Mouse (Mus musculus) intestine, embryonic 14.5 days (tissue): Measurements from ENCODE around the gene Susd2. TPM values are rescaled to one million over a fixed set of nuclear protein-coding genes. Genes with fewer than 3 reads are reported as not detected.

Experiments used
- ATAC-seq: fragments of 200-750 bp; cut with Nextera tagmentation; replicated peaks from 2 replicates; pipeline ENCODE4 v1.8.0; 2017; ENCODE audit warnings: low read depth, moderate number of reproducible peaks, moderate TSS enrichment, moderate library complexity; ENCODE audit not compliant: low FRiP score, low TSS enrichment
- DNase-seq: peaks from one replicate; pipeline ENCODE4 v3.0.0-alpha.2; 2018; ENCODE audit warnings: low spot score
- H3K27ac ChIP-seq: fragments of 300-500 bp; sonication (generic); 2 replicates; pipeline ENCODE4 v1.5.1; 2014; ENCODE audit warnings: low read depth, mild to moderate bottlenecking, control low read depth
- H3K27me3 ChIP-seq: fragments of 300-500 bp; sonication (generic); replicated peaks from 2 replicates; pipeline ENCODE4 v1.6.1; 2014; ENCODE audit warnings: low read length, control low read depth; ENCODE audit not compliant: control insufficient read depth, insufficient read depth
- H3K36me3 ChIP-seq: fragments of 300-500 bp; sonication (generic); 2 replicates; pipeline ENCODE4 v1.6.1; 2014; ENCODE audit warnings: low read length, control low read depth; ENCODE audit not compliant: control insufficient read depth, insufficient read depth
- H3K4me1 ChIP-seq: fragments of 300-500 bp; sonication (generic); replicated peaks from 2 replicates; pipeline ENCODE4 v1.6.1; 2014; ENCODE audit warnings: low read length, control low read depth, mixed read lengths; ENCODE audit not compliant: control insufficient read depth, insufficient read depth
- H3K4me2 ChIP-seq: fragments of 300-500 bp; sonication (generic); 2 replicates; pipeline ENCODE4 v1.6.1; 2014; ENCODE audit warnings: low read length
- H3K4me3 ChIP-seq: fragments of 300-500 bp; sonication (generic); 2 replicates; pipeline ENCODE4 v1.5.1; 2014; ENCODE audit warnings: low read depth, low read length, control low read depth, mixed read lengths
- H3K9ac ChIP-seq: fragments of 300-500 bp; sonication (generic); 2 replicates; pipeline ENCODE4 v1.6.1; 2014; ENCODE audit warnings: mild to moderate bottlenecking, low read length
- H3K9me3 ChIP-seq: fragments of 300-500 bp; sonication (generic); 2 replicates; pipeline ENCODE4 v1.6.1; 2016; ENCODE audit warnings: low read length, control low read depth; ENCODE audit not compliant: control insufficient read depth
- WGBS: fragments of 180-500 bp; shearing (Covaris S2); extraction: QIAGEN DNeasy Blood & Tissue Kit; methylation state at CpG from one replicate; pipeline ENCODE4 v1.1.7; 2014; 5-methylcytosine and 5-hydroxymethylcytosine counted together
- polyA plus RNA-seq: library from polyadenylated mRNA; unstranded; fragments of >200 nt; fragmentation: Nextera tagmentation; extraction: Ambion mirVana; gene quantifications from 2 replicates; pipeline ENCODE4 v1.2.1, GENCODE M21; 2014

The Susd2 gene
- polyA plus RNA-seq, 1 experiment from 2014 or later, result 13.0 TPM

GRCm38 (mm10) chr10:75649001-75649400 is 5.2 kb upstream of the Susd2 start:
- Histone ChIP-seq H3K4me3 (no peak overlapping the region), H3K27me3 (no peaks in the 10 kb centered on the region), H3K4me1 (peaks cover 2% of the 10 kb centered on the region; the same call in 1 of the 2 replicates), H3K27ac (no peak overlapping the region), H3K9ac (no peak overlapping the region), H3K4me2 (no peak overlapping the region), H3K9me3 (no peaks in the 10 kb centered on the region), H3K36me3 (peaks cover 88% of the 10 kb centered on the region)
- WGBS, result 84% methylated on average over 7 of the region's 7 CpGs
- DNase-seq (no peak), ATAC-seq (no peak)

GRCm38 (mm10) chr10:75648091-75648490 is 4.3 kb upstream of the Susd2 start:
- Histone ChIP-seq H3K9me3 (no peaks in the 10 kb centered on the region), H3K27me3 (no peaks in the 10 kb centered on the region), H3K4me3 (no peak overlapping the region), H3K36me3 (peaks cover 79% of the 10 kb centered on the region), H3K4me2 (no peak overlapping the region), H3K4me1 (peaks cover 9% of the 10 kb centered on the region), H3K27ac (no peak overlapping the region), H3K9ac (no peak overlapping the region)
- 84% methylated on average over 6 of the region's 6 CpGs for WGBS
- DNase-seq, result no peak
- no peak for ATAC-seq

DNA sequence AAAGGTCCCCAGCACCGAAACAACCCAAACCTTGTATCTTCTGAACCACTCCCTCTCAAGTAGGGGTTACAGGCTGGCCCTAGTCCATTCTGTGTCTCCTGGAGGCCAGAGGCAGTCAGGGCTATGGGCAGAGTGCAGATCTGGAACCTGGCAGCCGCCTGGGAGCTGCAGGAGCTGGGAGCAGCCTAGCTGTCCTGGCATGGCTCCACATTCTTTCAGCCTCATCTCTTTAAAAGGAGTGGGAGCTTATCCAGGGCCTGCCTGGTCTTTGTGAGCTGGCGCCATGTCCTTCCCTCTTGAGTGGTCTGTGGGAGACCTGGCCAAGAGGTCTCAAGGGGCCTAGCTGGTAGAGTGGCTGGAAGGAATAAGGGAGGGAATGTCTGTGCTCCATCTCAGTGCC is 3.6 kb upstream of the Susd2 start:
- ATAC-seq, result no peak

DNA sequence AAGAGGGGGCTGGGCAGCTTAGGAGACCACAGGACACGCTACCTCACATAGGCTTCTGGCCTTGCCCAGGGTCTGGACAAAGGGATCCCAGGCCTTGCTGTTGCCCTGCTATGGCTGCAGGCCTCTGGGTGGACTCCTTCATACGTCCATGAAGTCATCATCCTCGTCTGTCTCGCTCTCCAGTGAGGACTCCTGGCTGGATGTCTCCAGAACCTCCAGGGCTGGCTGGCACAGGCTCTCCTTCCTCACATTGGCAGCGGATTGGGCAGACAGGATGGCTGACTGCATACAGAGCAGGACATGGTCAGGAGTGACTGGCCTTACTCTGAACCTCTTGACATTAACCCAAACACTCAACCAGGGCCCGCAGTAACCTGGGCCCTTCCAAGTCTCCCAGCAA is 2.6 kb upstream of the Susd2 start:
- H3K4me2 ChIP-seq, result no peak overlapping the region
- H3K9me3 ChIP-seq, result no peaks in the 10 kb centered on the region
- H3K27ac ChIP-seq, result no peak overlapping the region
- no peak overlapping the region for H3K4me3 ChIP-seq
- no peak overlapping the region for H3K9ac ChIP-seq
- WGBS, result 95% methylated on average over 6 of the region's 6 CpGs
- no peak for ATAC-seq
- DNase-seq, result no peak
- H3K27me3 ChIP-seq, result no peaks in the 10 kb centered on the region
- H3K4me1 ChIP-seq, result peaks cover 12% of the 10 kb centered on the region
- H3K36me3 ChIP-seq, result peaks cover 62% of the 10 kb centered on the region

More for the DNA sequence above, 3.6 kb upstream of the Susd2 start:
- no peak for DNase-seq
- Histone ChIP-seq H3K4me3 (no peak overlapping the region), H3K4me2 (no peak overlapping the region), H3K27ac (peak overlapping the region; percentile 54; the same call in 1 of the 2 replicates), H3K4me1 (peaks cover 12% of the 10 kb centered on the region), H3K36me3 (peaks cover 71% of the 10 kb centered on the region), H3K9ac (no peak overlapping the region), H3K9me3 (no peaks in the 10 kb centered on the region), H3K27me3 (no peaks in the 10 kb centered on the region)
- 79% methylated on average over 3 of the region's 3 CpGs for WGBS

DNA sequence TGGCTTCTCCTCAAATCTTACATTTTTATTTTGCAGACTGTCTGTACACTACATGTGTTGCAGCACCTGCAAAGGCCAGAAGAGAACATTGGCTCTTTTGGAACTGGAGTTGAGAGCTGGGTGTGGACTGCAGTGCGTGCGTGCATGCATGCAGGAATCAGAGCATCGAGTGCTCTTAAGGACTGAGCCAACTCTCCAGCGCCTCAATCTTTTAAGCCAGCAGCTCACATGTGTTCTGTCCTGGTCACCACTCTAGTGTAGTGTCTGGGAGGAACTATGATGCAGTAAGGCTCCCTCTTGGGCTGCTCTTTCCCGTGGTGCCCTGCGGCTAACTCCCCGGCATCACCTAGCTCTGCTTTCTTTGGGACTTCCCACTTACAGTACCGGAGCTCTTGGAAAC is 1.8 kb upstream of the Susd2 start:
- Histone ChIP-seq H3K9ac (no peak overlapping the region), H3K4me2 (no peak overlapping the region), H3K4me3 (no peak overlapping the region), H3K9me3 (no peaks in the 10 kb centered on the region), H3K36me3 (peaks cover 54% of the 10 kb centered on the region), H3K27ac (no peak overlapping the region), H3K27me3 (no peaks in the 10 kb centered on the region), H3K4me1 (peaks cover 12% of the 10 kb centered on the region)
- DNase-seq (no peak), ATAC-seq (no peak)
- WGBS, result 91% methylated on average over 8 of the region's 8 CpGs

DNA sequence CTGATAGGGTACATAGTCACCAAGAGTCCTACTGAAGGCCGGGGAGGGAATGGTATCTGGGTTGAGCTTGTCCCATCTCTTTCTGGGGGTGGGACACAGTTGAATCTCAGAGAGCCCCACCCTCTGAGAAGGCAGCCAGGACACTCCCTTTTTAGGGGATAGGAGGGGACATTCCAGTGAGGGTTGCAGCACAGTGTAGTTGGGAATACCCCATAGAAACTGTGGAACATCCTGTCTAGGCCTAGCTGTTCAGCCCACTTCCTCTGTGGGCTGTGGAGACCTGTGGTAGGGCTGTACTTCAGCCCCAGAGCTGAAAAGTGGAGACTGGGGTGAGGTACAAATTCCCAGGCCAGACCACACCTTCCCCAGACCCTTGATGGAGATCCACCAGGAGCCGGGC is 917 bp downstream of the Susd2 start:
- peaks cover 12% of the 10 kb centered on the region for H3K4me1 ChIP-seq

GRCm38 (mm10) chr10:75642436-75642835 is 1.4 kb downstream of the Susd2 start:
- ATAC-seq, result no peak
- H3K4me2 ChIP-seq, result no peak overlapping the region

More for the DNA sequence above, 917 bp downstream of the Susd2 start:
- Histone ChIP-seq H3K27me3 (no peaks in the 10 kb centered on the region), H3K4me2 (no peak overlapping the region), H3K9me3 (no peaks in the 10 kb centered on the region), H3K27ac (no peak overlapping the region), H3K36me3 (peaks cover 29% of the 10 kb centered on the region), H3K9ac (no peak overlapping the region), H3K4me3 (no peak overlapping the region)
- DNase-seq, result no peak
- no peak; the same call in 1 of the 2 replicates for ATAC-seq
- WGBS, result 67% methylated on average over 2 of the region's 2 CpGs

GRCm38 (mm10) chr10:75641721-75642222 is 2.0 kb downstream of the Susd2 start:
- ATAC-seq, result no peak

More at GRCm38 (mm10) chr10:75642436-75642835, 1.4 kb downstream of the Susd2 start:
- Histone ChIP-seq H3K4me3 (no peak overlapping the region), H3K4me1 (peaks cover 12% of the 10 kb centered on the region), H3K36me3 (peaks cover 24% of the 10 kb centered on the region), H3K27me3 (no peaks in the 10 kb centered on the region), H3K9me3 (no peaks in the 10 kb centered on the region), H3K9ac (no peak overlapping the region), H3K27ac (no peak overlapping the region)
- DNase-seq, result no peak
- 78% methylated on average over 9 of the region's 9 CpGs for WGBS

DNA sequence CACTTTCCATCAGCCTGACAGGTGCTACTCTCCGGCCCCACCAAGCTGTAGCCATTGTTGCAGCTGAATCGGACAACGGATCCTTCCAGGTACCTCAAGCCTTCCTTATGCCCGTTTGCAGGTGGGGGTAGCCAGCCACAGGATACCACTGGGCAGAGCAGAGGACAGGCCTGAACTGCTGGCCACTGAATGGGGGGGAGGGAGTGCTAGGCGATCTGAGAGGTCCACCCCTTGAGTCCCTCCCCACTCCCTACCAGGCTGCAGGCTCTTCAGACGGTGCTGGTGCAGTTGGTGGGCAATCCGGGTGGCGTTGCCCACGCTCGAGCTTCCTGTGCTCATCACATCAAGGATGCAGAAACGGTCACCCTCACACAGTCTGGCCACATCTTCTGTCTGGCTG is 6.1 kb downstream of the Susd2 start:
- no peak overlapping the region for H3K4me3 ChIP-seq
- no peaks in the 10 kb centered on the region for H3K27me3 ChIP-seq
- H3K36me3 ChIP-seq, result no peaks in the 10 kb centered on the region
- H3K4me1 ChIP-seq, result no peaks in the 10 kb centered on the region
- 87% methylated on average over 11 of the region's 11 CpGs for WGBS
- no peak overlapping the region for H3K9ac ChIP-seq
- H3K27ac ChIP-seq, result no peak overlapping the region
- no peak for ATAC-seq
- no peak overlapping the region for H3K4me2 ChIP-seq
- no peak for DNase-seq
- no peaks in the 10 kb centered on the region for H3K9me3 ChIP-seq

More at GRCm38 (mm10) chr10:75641721-75642222, 2.0 kb downstream of the Susd2 start:
- DNase-seq, result no peak
- peaks cover 12% of the 10 kb centered on the region for H3K4me1 ChIP-seq
- H3K27ac ChIP-seq, result no peak overlapping the region
- H3K9me3 ChIP-seq, result no peaks in the 10 kb centered on the region
- no peak overlapping the region for H3K4me3 ChIP-seq
- H3K36me3 ChIP-seq, result peaks cover 18% of the 10 kb centered on the region
- no peak overlapping the region for H3K4me2 ChIP-seq
- H3K27me3 ChIP-seq, result no peaks in the 10 kb centered on the region
- H3K9ac ChIP-seq, result no peak overlapping the region
- 87% methylated on average over 7 of the region's 7 CpGs for WGBS
